Mouse (Mus musculus) liver, embryonic 16.5 days (tissue): ENCODE measurements around the gene Megf11. TPM values are rescaled to one million over a fixed set of nuclear protein-coding genes. Genes with fewer than 3 reads are reported as not detected.

Source experiments
- ATAC-seq: fragments of 200-750 bp; cut with Nextera tagmentation; 2 replicates; pipeline ENCODE4 v1.8.0; 2017; ENCODE audit warnings: low read depth, mild to moderate bottlenecking, moderate number of reproducible peaks, moderate library complexity
- H3K27ac ChIP-seq: fragments of 300-500 bp; sonication (generic); 2 replicates; pipeline ENCODE4 v1.5.1; 2014; ENCODE audit warnings: mild to moderate bottlenecking, low read length
- H3K27me3 ChIP-seq: fragments of 300-500 bp; sonication (generic); 2 replicates; pipeline ENCODE4 v1.6.1; 2014; ENCODE audit warnings: low read depth, low read length, mixed read lengths; ENCODE audit not compliant: control insufficient read depth, insufficient read depth
- H3K36me3 ChIP-seq: fragments of 300-500 bp; sonication (generic); 2 replicates; pipeline ENCODE4 v1.6.1; 2014; ENCODE audit warnings: mild to moderate bottlenecking; ENCODE audit not compliant: control insufficient read depth, insufficient read depth
- H3K4me1 ChIP-seq: fragments of 300-500 bp; sonication (generic); 2 replicates; pipeline ENCODE4 v1.6.1; 2014; ENCODE audit warnings: low read depth, low read length, mixed read lengths; ENCODE audit not compliant: control insufficient read depth
- H3K4me2 ChIP-seq: fragments of 300-500 bp; sonication (generic); 2 replicates; pipeline ENCODE4 v1.6.1; 2014; ENCODE audit warnings: low read depth, low read length, mixed read lengths
- H3K4me3 ChIP-seq: fragments of 300-500 bp; sonication (generic); 2 replicates; pipeline ENCODE4 v1.5.1; 2014; ENCODE audit warnings: low read depth, mild to moderate bottlenecking, low read length
- H3K9ac ChIP-seq: fragments of 300-500 bp; sonication (generic); 2 replicates; pipeline ENCODE4 v1.6.1; 2014; ENCODE audit warnings: low read depth, low read length
- H3K9me3 ChIP-seq: fragments of 300-500 bp; sonication (generic); replicated peaks from 2 replicates; pipeline ENCODE4 v1.6.1; 2016; ENCODE audit warnings: low read length; ENCODE audit not compliant: control insufficient read depth
- WGBS: fragments of 180-500 bp; shearing (Covaris S2); extraction: QIAGEN DNeasy Blood & Tissue Kit; methylation state at CpG from one replicate; pipeline ENCODE4 v1.1.7; 2014; ENCODE audit not compliant: insufficient replicate concordance; 5-methylcytosine and 5-hydroxymethylcytosine counted together
- polyA plus RNA-seq: library from polyadenylated mRNA; unstranded; fragments of >200 nt; fragmentation: Nextera tagmentation; extraction: Ambion mirVana; gene quantifications from 2 replicates; pipeline ENCODE4 v1.2.1, GENCODE M21; 2015

The Megf11 gene
- polyA plus RNA-seq, 1 experiment from 2014 or later = 0.51 TPM

DNA sequence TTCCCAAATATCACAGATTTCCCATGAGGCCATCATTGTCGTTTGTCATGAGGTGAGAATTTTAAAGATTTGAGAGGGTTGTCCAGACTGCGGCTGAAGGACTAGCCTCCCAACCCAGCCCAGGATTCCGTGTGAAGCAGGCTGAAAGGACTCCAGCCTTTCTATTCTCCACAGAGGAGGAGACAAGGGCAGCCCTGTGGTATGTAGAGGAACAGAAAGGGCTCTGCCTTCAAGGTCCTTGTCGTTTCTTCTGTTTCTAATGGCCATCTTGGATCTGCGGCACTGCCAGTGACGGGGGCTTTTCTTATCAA lies 121.7 kb downstream of the Megf11 start:
- Histone ChIP-seq H3K9me3 (no peaks in the 10 kb centered on the region), H3K36me3 (no peaks in the 10 kb centered on the region), H3K27ac (no peak overlapping the region), H3K4me3 (no peak overlapping the region), H3K4me2 (no peak overlapping the region), H3K9ac (no peak overlapping the region), H3K27me3 (no peaks in the 10 kb centered on the region), H3K4me1 (no peaks in the 10 kb centered on the region)
- no peak for ATAC-seq
- 63% methylated on average over 6 of the region's 6 CpGs for WGBS

DNA sequence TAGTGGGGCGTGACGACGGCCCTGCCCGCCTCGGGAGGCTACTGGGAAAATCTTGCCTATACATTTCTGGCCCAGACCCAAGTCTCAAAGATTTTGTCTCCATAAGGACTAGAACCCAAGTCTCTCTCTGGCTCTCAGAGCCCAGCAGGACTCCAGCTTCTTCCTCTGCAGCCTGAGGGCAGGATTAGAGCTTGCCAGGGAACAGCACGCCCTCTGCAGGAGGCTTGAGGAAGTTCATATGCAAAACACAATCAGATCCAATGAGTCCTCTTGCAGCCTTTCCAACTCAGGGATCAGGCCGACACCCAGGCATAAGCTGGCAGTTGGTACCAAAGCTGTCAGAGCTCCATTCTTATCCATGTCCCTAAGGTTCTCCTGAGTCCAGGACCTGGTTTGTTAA lies 122.6 kb downstream of the Megf11 start:
- no peaks in the 10 kb centered on the region for H3K9me3 ChIP-seq
- H3K4me3 ChIP-seq = no peak overlapping the region
- H3K36me3 ChIP-seq = no peaks in the 10 kb centered on the region
- H3K27ac ChIP-seq = no peak overlapping the region
- ATAC-seq = no peak
- H3K9ac ChIP-seq = no peak overlapping the region
- 75% methylated on average over 7 of the region's 7 CpGs for WGBS
- no peaks in the 10 kb centered on the region for H3K27me3 ChIP-seq
- H3K4me2 ChIP-seq = no peak overlapping the region
- peaks cover 3% of the 10 kb centered on the region for H3K4me1 ChIP-seq

DNA sequence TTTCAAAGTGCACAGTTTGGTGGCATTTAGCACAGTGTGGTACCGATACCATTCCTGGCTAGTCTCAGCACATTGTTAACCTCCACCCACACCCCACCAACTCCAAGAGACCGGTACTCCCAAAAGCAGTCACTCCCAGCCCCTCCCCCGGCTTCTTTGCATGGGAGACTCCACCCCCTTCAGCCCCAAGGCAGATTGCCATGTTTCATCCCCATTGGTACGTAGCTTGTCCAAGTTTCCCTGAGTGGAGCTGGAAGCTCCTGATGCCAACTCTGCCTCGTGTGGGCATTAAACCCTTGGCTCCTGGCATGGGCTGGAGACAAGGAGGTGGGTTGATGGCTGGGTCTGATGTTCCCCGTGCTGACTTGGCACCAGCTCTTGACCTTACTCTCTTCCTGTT lies 129.4 kb downstream of the Megf11 start:
- Histone ChIP-seq H3K4me1 (peaks cover 3% of the 10 kb centered on the region), H3K4me2 (no peak overlapping the region), H3K27ac (no peak overlapping the region), H3K9ac (no peak overlapping the region), H3K4me3 (no peak overlapping the region), H3K36me3 (no peaks in the 10 kb centered on the region), H3K27me3 (no peaks in the 10 kb centered on the region), H3K9me3 (no peaks in the 10 kb centered on the region)
- no peak for ATAC-seq
- 55% methylated on average over 6 of the region's 6 CpGs for WGBS

DNA sequence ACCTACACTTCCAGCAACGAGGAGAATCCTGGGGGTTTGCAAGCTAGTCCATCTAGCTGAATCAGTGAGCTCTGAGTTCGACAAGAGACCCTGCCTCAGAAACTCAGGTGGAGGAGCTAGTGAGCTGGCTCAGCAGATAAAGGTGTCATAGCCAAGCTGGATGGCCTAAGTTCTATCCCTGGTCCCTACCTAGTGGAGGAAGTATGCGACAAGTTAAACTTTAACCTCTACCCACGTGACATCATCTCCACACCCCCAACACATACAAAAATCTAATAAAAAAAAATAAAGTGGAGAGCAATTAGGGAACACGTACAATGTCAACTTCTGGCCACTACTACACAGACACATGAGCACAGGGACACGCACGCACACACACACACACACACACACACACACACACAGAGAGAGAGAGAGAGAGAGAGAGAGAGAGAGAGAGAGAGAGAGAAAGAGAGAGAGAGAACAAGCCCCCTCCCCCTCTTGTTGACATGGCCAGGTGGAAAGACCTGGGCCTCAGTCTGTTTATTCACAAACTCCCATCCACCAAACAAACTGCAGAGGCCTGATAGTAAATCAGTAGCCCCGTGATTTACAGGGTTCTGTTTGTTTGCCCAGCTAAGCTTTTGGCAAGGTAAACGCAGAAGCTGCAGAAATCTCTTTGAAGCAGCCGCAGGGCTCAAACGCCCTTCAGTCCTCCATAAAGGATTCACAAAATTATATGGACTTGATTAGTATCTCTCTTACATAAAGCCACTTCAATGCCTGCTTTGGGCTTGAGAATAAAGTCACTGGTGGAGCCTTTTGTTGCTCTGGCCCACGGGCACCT lies 134.7 kb downstream of the Megf11 start:
- Histone ChIP-seq H3K9ac (no peak overlapping the region), H3K4me3 (no peak overlapping the region), H3K4me1 (no peaks in the 10 kb centered on the region), H3K4me2 (no peak overlapping the region), H3K27me3 (no peaks in the 10 kb centered on the region), H3K27ac (no peak overlapping the region), H3K36me3 (no peaks in the 10 kb centered on the region), H3K9me3 (no peaks in the 10 kb centered on the region)
- ATAC-seq = 0 out of 2 replicates have a peak, but pooled peaks have one; percentile 32
- WGBS = 56% methylated on average over 12 of the region's 12 CpGs

DNA sequence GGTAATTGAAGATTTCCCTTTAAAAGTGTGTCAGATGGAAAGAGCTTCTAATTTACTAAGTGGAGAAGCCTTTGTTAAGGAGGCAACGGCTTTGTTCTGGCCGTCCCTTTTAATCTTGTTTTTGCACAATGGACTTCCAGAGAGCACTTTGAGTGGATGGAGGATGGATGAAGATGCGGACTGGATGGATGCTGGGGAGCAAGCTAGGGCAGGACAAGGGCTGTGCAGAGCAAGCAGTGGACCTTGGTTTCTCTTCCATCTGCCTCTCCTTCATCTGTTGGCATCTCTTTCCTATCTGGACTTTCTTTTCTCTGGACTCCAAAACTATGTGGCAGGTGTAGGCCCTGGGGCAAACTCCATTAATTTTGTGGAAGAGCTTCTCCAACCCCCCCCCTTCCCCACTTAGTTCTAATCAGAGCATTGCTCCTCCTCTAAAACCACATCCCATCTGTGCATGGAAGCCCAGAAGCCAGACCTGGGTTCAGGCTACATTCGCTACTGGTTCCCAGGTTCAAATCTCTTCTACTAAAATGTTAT lies 135.4 kb downstream of the Megf11 start:
- ATAC-seq = no peak
- Histone ChIP-seq H3K27me3 (no peaks in the 10 kb centered on the region), H3K4me2 (no peak overlapping the region), H3K27ac (no peak overlapping the region), H3K9ac (no peak overlapping the region), H3K4me1 (no peaks in the 10 kb centered on the region), H3K36me3 (no peaks in the 10 kb centered on the region), H3K9me3 (no peaks in the 10 kb centered on the region), H3K4me3 (no peak overlapping the region)
- 51% methylated on average over 4 of the region's 4 CpGs for WGBS

DNA sequence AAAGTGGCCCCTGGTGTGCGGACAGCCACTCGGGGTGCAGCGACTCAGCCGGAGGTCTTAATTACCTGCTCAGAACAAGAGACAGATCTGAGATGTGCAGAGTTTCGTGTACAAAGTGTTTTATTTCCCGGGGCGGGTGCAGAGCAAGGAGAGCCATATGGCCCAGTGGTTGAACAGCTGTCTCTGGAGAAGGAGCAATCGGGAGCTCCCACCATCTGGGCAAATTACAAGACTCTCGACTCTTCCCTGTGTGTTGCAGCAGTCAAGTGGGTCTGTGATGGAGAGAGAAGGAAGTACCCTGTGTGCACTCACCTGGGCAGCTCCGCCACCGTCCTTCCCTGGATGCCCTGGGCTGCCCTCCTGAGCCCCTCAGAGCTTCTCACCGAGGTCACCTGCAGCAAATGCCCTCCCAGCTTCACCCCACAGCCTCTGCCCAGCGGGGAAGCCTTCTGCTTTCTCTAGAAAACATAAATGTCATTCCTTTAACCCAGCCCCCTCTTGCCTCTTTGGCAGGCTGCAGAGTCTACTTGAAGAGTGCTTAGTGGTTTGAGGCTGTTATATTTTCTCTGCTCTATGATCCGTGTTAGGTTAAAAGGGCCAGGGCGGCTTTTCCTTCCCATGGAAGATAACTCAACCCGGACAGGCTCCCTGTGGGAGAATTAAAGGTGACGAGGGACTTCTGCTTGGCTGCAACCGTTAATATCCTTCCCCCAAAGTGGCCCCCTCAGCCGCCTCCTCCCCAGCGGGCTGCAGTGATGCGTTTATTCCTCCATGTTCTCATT lies 138.0 kb downstream of the Megf11 start:
- H3K27ac ChIP-seq = no peak overlapping the region
- no peaks in the 10 kb centered on the region for H3K27me3 ChIP-seq
- no peak overlapping the region for H3K4me3 ChIP-seq
- H3K9ac ChIP-seq = no peak overlapping the region
- H3K4me1 ChIP-seq = no peaks in the 10 kb centered on the region
- no peaks in the 10 kb centered on the region for H3K36me3 ChIP-seq
- no peaks in the 10 kb centered on the region for H3K9me3 ChIP-seq
- H3K4me2 ChIP-seq = no peak overlapping the region
- WGBS = 58% methylated on average over 21 of the region's 21 CpGs
- no peak for ATAC-seq

DNA sequence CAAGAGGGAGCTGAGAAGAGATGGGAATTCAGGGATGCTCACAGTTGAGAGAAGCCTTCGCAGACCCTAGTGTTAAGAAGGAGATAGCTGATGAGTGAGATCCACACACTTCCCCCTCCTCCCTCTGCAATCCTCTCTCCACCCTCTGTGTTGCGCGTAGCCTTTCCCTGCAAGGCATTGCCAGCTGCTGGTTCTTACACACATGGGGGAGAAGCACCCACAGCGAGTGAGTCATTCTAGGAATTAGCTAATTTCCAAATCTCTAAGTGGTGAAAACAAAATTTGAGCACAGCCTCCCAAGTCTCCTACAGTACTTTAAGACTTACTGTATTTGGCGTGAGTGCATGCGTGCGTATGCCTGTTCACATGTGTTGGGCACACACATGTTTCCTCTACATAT lies 142.6 kb downstream of the Megf11 start:
- 87% methylated on average over 7 of the region's 7 CpGs for WGBS
- Histone ChIP-seq H3K36me3 (no peaks in the 10 kb centered on the region), H3K9ac (no peak overlapping the region), H3K27ac (no peak overlapping the region), H3K4me2 (no peak overlapping the region), H3K4me1 (peaks cover 26% of the 10 kb centered on the region), H3K4me3 (no peak overlapping the region), H3K27me3 (no peaks in the 10 kb centered on the region), H3K9me3 (no peaks in the 10 kb centered on the region)
- ATAC-seq = no peak

DNA sequence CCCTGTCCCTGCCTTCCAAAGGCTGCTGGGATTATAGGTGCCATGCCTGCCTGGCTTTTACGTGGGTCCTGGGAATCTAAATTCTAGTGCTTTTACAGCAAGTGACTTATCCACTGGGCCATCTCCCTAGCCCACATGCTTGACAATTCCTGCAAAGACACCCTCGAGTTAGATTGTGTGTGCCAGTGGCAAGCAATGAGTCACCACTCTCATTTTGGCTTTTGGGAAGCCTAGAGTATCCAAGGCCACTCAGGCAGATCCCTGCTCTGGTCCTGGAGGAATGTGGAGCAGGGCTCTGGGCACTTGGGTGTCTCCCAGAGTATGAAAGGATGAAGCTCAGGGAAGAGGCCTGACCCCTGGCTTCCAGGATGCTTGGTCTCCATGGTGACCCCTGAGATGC lies 143.2 kb downstream of the Megf11 start:
- ATAC-seq = no peak

DNA sequence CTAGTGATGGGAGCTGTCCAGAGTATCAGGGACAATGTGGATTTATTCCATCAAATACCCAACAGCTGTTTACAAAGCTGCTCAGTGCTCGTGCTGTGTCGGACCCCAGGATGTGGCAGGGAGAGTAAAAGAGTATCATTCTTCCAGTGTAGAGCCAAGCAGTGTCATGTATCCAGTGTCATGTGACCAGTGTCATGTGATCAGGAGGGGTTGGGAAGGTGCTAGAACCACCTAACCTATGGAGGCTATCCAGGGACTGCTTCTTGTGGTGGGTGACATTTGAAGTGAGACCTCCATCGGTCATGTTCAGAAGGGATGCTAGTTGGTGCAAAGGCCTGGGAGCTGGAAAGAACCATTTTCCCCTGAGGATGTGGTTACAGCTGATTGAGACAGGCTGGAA lies 146.5 kb downstream of the Megf11 start:
- Histone ChIP-seq H3K4me3 (no peak overlapping the region), H3K4me2 (no peak overlapping the region), H3K36me3 (no peaks in the 10 kb centered on the region), H3K4me1 (peaks cover 60% of the 10 kb centered on the region), H3K27ac (peak overlapping the region; percentile 99), H3K9me3 (no peaks in the 10 kb centered on the region), H3K9ac (no peak overlapping the region), H3K27me3 (no peaks in the 10 kb centered on the region)
- WGBS = 91% methylated on average over 3 of the region's 3 CpGs
- no peak for ATAC-seq

More for the DNA sequence above, 143.2 kb downstream of the Megf11 start:
- no peak overlapping the region for H3K4me3 ChIP-seq
- no peak overlapping the region for H3K27ac ChIP-seq
- no peak overlapping the region for H3K9ac ChIP-seq
- H3K4me2 ChIP-seq = no peak overlapping the region
- 48% methylated on average over 2 of the region's 2 CpGs for WGBS
- H3K4me1 ChIP-seq = peaks cover 30% of the 10 kb centered on the region
- no peaks in the 10 kb centered on the region for H3K36me3 ChIP-seq
- H3K9me3 ChIP-seq = no peaks in the 10 kb centered on the region
- H3K27me3 ChIP-seq = no peaks in the 10 kb centered on the region
